Mouse (Mus musculus) spleen, postnatal 4 days (tissue): ENCODE results near the gene Tsga13.

ENCODE experiments used
- DNase-seq, 2 experiments: peaks; one replicate each; pipeline ENCODE4 v3.0.0; 2022; ENCODE audit warnings: low spot score in 2 of 2

Tsga13 gene

DNA sequence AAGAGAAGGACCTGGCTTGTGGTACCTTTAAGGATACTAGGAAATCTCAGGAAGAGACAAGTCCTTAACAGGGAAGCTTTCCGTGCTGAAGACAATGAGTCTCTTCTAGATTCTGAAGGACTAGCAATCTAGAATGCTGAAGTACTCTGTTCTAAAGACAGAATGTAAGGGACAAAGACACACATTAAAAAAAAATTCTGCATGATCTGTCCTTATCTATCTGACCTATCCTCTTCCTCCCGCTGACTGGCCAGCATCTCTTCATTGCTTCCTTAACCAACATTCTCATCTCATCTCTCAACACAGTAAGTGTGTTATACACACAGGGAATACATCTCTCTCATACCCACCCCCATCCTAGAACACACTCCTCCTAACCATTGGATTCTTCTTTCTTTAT is at the start of gene Tsga13:
TSS of gene Tsga13 (minus strand) at position 101 of the 400 bp plus-strand sequence.
- no peak for DNase-seq

DNA sequence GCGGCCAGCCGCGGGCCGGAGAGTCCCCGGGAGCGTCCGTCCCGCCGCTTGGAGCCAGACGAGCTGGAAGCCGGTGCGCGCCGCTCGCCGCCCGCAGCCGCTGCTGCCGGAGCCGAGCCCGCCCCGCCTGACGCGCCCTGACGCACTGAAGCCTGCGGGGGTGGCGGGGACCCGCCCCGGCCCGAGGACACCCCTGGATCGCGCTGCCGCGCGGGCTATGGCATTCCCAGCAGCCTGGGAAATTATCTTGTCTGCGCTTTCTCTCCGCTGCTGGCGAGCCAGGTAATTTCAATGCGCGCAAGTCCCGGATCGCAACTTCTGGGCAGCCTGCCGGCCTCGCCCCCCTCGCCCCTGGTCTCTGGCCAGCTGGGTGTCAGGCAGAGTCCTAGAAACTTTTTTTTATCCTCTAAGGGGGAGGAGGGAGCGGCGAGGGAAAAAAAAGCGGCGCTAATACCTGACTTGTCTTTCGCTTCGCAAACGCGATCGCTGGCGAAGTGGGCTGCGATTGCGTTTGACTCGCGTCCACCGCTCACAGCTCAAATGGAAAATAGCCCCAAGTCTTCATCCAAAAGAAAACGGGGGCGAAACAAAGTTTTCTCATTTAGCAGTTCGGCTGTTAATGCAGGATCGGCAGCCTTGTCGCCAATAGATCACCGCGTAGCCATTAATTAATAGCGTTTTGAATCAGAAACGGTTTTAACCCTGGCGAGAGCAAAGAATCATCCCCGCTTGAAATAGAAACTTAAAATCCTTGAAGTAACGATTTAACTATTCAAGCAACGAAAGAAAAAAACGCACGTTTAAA is 43.6 kb upstream of the Tsga13 start, which contains the start of gene Klf14:
TSS of gene Klf14 (minus strand) at position 343 of the 805 bp plus-strand sequence.
- DNase-seq = no peak

DNA sequence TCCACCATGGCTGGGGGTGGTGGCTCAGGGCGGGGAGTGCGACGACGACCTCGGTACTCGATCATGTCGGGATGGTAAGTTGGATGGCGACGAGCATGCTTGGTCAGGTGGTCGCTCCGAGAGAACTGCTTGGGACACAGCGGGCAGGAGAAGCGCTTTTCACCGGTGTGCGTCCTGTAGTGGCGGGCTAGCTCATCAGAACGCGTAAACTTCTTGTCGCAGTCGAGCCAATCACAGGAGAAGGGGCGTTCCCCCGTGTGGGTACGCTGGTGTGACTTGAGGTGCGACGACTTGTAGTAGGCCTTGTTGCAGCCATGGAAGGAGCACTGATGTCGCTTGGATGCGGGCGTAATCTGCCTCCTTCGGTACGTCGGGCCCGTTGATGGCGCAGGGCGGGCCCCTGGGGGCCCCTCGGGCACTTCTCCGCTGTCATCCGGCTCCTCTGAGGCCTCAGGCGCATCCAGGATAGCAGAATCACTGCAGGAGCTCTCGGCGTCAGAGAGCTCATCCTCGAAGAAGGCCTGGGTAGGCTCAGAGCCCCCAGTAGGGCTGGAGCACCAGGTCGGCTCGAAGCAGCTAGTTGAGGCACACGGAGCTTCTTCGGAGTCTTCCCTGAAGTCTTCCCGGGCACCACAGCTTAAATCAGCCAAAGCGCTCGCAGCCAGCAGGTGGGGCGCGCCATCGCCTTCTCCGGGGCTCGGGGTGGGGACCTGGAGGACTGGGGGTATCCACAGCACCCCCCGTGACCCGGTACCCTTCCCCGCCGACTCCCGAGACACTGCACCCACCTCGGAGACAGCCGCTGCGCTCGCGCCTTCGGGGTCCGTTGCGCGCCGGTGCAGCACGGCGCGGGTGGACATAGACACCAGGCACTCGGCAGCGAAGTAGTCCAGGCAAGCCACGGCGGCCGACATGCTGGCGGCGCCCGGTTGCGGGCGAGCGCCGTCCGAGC is 42.7 kb upstream of the Tsga13 start:
- peak in 1 of 2 experiments; percentile 62 for DNase-seq

DNA sequence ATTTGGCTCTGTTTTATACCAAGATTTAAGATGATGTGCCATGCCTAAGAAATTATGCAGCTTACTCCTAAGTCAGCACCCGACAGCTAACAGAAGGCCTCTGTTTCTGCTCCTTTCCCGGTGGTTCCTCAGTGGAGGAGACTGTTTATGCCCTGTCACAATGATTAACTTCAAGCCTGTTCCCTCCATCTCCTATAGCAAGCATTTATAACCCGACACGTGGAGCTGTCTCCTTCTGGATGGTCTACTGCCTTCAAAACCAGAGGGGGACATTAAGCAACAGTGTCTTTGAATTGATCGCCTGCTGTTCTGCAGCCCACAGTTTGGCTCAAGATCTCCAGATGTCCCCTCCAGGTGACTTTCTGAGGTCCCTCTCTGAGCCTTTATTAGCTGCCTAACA is 23.9 kb upstream of the Tsga13 start:
- no peak for DNase-seq

DNA sequence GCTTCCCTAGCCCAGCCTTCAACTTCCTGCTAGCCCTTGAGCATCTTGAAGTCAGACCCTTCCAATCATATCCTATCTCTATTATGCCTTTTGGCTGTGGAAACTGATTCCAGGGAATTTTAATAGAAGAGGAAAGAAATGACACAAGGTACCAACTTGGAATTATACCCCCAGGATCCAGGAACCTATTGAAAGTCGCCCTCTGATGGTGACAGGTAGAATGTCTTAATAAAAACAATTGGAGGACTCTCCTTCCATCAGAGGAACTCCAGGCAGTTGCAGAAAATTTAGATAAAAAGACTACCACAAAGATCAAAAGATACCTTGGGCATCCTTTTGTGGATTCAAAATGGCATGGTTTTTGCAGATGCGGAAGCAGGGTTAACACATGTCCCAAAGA is 7.4 kb upstream of the Tsga13 start:
- no peak for DNase-seq

DNA sequence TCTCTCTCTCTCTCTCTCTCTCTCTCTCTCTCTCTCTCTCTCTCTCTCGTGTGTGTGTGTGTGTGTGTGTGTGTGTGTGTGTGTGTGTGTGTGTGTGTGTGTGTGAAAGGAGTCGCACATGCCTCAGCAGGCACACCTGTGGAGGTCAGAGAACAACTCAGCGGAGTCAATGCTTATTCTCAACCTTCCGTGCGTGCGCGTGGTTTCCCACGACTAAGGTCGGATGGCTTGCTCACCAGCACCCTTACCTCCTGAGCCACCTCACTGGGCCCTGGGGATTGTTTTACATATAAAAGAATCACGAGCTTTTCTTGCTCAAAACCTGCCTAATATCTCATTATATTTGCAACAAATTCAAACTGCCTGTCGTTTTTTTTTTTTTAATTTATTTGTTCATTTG is 6.5 kb upstream of the Tsga13 start:
- no peak for DNase-seq

DNA sequence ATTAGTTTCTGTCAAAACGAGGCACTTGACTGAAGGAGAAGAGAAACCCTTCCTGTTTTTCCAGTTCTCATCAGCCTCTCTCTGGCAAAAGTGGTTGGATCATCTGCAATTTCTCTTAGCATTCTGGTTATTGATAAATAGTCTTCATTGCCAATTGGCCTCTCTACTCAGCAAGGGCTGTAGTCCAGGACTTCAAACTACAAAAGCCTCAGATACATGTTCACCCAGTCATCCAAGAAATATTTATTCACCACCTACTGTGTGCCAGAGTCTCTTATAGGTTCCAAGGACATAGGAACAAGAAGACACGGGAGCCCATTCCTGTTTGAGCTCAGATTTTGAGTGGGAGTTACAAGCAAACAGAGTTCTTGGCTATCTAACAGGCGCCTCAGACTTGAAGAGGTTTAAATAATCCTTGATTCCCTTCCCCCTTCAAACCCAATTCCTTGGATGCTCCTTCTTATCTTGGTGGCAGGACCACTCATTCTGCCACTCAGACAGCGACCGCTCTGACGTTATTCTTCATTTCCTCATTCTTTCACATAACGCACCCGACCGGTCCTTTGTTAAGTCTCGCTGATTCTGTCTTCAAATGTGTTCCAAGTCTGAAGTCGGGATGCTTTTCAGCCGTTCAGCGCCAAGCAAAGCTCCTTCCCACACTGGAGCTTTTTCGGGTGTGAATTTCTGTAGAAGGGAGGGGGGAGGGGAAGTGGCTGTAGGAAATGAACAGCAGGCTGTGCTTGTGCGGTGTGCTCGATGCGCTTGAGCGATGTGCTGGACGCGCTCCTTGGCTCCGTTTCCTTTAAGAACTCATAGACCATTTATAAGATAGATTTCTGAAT is 5.7 kb upstream of the Tsga13 start:
- no peak for DNase-seq

DNA sequence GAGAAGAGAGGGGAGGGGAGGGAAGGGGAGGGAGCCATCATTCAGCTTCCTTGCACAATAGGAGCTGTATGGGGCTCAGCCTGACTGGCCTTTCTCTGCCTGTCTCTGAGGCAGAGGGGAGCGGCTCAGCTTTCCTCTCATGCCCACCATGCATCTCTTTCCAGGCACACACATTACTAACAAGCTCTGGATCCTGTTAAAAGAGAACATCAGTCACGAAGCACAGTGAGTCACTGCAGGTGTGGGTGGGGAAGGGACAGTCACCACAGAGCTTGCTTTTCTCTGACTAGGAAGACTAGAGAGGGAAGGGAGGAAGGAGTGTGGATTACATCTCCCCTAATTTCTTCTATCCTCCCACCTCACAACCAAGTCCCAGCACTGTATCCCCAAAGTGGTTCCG is 7.4 kb downstream of the Tsga13 start:
- DNase-seq = no peak

DNA sequence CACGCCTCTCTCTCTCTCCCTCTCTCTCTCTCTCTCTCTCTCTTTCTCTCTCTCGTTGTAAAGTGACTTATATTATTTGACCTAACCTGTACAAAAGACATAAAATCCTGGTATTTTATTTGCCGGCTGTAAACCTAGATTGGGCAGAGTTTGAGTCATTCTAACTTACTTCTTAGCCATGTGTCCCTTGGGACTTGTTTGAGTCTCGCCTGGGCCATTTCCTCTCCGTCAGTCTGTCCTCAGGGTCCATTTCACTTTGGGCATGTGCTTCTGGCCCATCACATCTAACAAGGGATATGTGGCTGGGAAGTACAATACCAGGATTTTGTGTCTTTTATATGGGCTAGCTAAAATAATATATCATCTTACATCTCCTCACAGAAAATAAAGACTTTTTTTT is 10.5 kb downstream of the Tsga13 start:
- DNase-seq = no peak

DNA sequence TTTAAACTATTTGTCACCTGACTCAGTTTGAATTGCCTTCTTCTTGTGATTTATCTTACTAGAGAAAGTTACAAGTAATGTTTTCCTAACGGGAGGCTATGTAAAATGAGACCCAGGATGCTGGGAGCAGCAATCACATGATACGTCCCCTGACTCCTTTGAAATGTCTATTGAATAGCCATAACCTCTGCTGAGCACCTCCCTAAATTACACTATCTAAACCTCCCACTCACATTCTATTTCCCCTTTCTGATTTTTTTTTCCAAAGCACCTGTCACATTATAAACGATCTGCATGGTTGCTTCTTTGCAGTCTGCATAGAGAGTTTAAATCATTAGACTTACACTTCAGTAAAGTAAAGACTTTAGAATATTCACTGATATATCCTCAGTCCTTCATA is 11.3 kb downstream of the Tsga13 start:
- DNase-seq = no peak

DNA sequence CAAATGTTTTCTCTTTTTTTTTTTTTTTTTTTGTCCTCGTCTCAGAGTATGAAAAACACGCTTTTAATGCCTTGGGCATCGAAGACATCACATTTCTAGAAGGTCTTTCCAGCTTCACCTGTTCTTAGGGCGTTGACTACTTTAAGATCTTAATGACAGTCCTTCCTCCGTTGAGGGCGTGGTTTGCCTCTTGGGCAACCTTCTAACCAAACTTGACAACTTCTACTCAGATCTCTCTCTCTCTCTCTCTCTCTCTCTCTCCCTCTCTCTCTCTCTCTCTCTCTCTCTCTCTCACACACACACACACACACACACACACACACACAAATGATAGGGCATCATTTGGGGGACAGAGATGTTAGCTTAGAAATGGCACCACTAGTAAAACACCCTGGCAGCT is 17.9 kb downstream of the Tsga13 start:
- DNase-seq = no peak

DNA sequence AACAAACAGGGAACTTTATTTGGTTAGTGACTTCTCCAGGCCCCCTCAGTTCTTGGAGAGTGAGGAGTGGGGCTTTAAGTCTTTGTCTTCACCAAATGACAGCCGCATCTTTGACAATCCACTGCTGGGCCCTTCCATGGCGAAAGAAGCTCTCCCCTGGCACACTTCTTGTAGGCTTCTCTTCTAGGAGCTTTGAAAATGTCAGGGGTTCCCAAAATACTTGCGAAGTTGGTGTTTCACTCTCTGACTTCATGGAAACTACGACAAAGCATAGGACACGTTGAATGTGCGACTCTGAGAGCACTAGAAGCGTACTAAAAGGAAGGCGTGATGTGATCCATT is 18.4 kb downstream of the Tsga13 start:
- DNase-seq = no peak

DNA sequence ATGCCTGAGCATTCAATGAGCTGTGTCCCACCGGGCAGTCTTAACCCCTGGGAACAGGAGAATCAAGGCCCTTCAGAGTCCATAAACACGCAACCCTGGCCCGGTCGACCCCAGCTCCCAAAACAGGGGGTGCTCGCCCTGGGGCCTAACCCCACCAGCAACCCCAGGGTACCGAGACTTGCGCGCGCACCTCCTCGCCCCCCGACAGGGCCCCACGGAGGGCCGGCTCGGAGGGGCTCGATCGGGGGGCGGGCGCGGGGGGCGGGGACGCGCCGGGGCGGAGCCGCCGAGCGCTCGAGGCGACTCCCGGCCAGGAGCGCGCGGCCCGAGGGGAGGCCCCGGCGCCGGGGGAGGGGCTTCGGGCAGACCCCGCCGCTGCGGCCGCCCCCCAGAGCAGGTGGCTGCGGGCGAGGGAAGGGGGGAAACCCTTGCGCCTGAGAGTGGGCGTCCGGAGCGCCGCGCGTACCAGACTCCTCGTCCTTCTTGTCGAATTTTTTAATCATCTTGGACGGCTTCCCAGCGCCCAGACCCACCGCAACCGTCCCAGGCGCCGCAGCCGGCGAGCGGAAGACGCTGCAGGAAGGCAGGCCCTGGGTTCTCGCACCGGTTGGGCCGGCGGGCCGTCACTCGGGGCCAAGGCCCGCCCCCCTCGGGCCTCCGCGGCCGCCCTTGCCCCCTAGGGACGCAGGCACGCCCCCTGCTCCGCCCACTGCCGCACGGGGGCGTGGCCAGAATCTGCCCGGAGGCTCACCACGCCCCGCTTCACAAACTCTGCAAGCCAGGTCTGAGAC is 19.0 kb downstream of the Tsga13 start, which contains the start of gene Copg2:
TSS of gene Copg2 (minus strand) at position 600 of the 791 bp plus-strand sequence.
- peak; percentile 96 to 99 for DNase-seq

DNA sequence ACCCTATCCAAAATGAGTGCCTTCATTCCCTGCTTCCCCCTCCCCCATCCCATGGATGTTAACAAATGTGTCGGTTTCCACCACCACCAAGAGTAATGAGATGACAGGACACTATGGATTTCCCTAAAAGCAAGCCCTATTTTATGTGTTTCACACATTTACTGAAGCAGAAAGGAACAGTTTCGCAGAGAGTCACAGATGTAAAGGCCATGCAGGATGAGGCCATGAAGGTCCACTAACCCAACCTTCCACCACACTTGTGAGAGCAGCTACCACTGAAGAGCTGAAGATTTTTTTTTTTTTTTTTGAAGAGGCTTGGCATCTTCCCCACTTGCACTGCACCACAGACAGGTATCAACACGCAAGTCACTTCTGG is 19.6 kb downstream of the Tsga13 start:
- no peak for DNase-seq

DNA sequence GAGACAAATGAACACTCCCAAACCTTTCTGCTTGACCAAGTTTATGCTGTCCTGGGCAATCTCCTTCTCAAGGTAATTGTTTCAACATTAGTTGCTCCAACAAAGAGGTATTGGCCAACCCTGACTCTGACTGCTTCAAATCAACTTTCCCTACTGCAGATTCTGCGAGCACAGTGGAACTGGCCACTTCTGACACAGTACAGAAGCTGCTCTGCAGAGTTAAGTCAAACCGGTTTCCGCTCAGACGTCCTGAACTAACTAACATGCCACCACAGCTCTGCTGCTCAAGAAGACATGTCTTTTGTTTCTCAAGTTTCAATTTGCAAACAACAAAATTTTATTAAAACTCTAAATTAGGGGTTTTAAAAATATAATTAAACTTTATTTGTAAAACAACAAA is 22.3 kb downstream of the Tsga13 start:
- no peak for DNase-seq

DNA sequence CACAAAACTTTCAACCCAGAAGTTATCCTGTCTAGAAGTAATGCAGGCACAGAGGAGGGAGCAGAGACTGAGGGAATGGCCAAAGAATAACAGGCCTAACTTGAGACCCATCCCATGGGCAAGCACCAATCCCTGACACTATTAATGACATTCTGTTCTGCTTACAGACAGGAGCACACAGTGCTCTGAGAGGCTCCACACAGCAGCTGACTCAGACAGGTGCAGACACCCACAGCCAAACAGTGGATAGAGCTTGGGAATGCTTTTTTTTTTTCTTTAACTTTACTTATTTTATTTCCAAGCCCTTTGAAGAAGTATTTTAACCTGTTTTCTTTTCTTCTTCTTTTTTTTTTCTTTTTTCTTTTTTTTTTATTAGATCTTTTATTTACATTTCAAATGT is 23.6 kb downstream of the Tsga13 start:
- no peak for DNase-seq

DNA sequence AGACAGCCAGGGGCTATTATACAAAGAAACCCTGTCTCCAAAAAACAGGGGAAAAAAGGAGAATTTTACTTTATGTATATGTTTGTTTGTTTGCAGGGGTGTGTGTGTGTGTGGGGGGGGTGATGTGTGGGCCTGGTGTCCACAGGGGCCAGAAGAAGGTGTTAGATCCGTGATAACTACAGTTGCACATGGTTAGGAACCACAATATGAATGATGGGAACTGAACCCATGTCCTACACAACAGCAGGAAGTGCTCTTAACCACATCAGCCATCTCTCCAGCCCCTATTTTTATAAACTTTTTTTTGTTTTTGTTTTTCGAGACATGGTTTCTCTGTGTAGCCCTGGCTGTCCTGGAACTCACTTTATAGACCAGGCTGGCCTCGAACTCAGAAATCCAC is 30.5 kb downstream of the Tsga13 start:
- no peak for DNase-seq

DNA sequence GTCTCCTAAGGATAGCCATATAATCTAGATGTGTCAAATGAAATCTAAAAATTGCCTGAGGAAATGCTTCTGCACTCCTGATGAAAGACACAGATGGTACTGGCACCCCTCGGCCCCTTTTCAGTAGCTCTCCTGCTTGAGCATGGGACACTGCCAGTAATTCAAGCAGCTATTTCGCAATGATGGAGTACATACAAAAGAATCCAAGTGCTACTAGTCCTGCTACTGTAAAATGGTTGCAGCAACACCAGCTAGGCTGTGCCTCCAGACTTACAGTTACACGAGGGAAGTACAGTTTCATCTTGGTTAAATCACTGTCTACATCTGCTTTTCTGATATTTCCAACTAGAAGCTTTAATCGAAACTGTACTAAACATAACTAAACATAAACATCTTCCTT is 31.9 kb downstream of the Tsga13 start:
- no peak for DNase-seq

DNA sequence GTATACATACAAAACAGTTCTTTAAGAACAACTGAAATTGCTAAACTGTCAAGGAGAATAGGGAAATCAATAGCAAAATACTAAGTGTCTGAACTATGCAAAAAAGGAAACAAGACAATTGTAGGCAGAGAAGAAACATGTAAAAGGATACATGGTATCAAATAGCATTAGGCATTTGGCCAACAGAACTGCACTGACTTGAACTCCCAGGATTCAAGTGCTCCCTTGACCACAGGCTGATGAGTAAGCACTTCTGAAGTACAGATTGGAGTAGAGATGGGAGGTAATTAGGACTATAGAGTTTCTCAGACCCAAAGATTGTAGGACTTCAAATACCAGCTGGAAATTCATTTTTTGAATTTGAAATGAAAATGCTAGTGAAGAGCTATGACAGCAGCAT is 38.7 kb downstream of the Tsga13 start:
- no peak for DNase-seq

DNA sequence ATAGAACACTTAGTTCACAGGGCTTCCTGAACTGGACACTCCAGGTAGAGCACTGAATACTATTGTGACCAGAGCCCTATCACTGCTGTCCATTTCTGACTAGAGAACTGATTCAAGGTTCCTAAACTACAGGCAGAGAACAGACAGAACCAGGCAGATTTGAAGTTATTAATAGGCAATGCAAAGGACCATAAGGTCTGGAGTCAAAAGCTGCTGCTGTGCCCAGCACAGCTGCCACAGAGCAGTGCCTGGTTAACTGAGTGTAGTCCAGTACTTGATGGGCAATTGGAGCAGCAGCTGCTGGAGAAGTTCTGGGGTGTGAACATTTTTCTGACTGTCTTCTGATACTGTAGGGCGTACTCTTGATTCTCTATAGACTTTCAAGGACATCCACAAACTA is 48.9 kb downstream of the Tsga13 start:
- no peak for DNase-seq

DNA sequence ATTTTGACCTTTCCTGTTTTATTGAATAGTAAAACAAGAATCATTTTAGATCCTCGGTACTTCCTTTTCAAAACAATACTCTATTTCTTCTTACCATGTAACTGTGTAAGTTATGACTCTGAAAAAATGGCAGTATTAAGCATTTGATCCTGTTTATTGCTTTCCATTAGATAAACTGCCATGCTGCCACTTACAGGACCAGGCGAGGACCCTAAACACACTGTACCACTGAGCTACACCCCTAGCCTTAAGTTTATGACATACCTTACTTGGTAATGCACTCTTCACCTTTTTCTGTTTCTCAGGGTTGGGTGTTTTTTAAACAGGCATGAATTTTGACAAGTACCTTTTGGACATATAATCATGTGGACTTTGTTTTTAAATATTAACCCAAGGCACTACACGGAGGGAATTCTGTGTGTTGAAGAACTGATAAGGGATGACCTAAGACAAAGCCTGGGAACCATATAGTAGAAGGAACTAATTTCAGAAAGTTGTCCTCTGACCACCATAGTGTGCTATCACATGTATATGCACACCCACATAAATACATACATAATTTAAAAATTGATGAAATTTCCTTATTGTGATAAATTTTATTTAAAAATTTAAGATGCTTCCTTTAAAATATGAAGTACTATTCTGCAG is 50.2 kb downstream of the Tsga13 start:
- no peak for DNase-seq
